ENCODE assay signal across 12 mouse cellular contexts in the genomic region with DNA sequence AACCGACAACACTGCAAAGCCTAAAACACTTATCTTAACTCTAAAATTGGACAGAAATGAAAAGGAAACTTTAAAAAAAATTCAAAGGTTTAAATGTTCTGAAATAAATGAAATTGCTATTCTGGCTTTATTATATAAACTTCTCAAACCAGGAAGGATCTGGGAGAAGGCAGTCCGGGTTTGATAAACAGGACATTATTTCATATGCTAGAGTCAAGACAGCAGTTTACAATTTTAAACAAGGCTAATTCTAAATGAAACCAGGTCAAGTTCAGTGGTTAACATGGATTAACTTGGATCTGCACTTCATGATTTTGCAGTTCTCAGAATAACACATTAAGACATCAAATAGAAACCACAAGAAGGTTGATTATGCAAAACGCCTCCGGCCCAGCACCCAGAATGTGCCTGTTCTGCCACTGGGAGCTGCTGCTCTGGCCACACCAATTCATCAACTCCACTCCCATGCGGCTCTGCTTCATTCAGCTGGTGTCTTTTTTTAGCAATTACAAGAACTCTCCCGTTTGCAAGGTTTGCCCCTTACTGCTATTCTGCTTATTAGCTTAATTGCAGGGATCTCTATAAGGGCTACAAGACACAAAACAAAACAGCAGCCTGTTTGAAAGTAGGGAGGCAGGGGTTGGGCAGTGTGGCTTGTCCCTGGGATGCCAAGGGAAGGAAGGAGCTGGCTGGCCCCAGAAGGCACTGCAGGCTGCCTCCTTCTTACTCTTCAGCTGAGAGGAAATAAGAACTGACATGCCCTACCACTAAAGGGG. TPM values are rescaled to one million over a fixed set of nuclear protein-coding genes. Genes with fewer than 3 reads are reported as not detected.
DNase-seq lines count a peak whose midpoint lies in the region; ATAC-seq and TF ChIP-seq lines count a peak whose summit lies in the region.
"Had no signal": no experiment of that assay in that cellular context is flagged by ENCODE, and none has a peak within 500 bp of the region (broad histone marks: within the 10 kb centered on the region; RNA-seq: fewer than 3 reads in every experiment).

No protein-coding gene starts in this region.

- no peak for ATAC-seq in heart, embryonic 15.5 days (replicated peaks; ENCODE audit: insufficient number of reproducible peaks, insufficient read depth, low FRiP score, low read depth)
- ATAC-seq in heart, embryonic 11.5 days (replicated peaks; ENCODE audit: insufficient number of reproducible peaks, low FRiP score, low TSS enrichment) = no peak
- ATAC-seq in lung, embryonic 14.5 days (ENCODE audit: insufficient read depth) = no peak

- no peak overlapping the region for H3K4me2 ChIP-seq in heart, embryonic 15.5 days
- no peak overlapping the region for H3K4me2 ChIP-seq in heart, embryonic 11.5 days
- H3K4me2 ChIP-seq in lung, embryonic 14.5 days = no peak overlapping the region
- H3K4me2 ChIP-seq: liver, embryonic 13.5 days; neural tube, embryonic 12.5 days had no signal

- no peak overlapping the region for H3K4me3 ChIP-seq in heart, embryonic 15.5 days
- no peak overlapping the region for H3K4me3 ChIP-seq in heart, embryonic 11.5 days (ENCODE audit: low read depth, low read length)
- H3K4me3 ChIP-seq in lung, embryonic 14.5 days (ENCODE audit: low read depth, low read length) = no peak overlapping the region
- H3K4me3 ChIP-seq: gastrocnemius, adult 2 months; liver, embryonic 13.5 days; neural tube, embryonic 12.5 days had no signal

- DNase-seq in lung, embryonic 14.5 days = peak; percentile 26
- DNase-seq in lung, postnatal 25 days (ENCODE audit: low spot score) = no peak
- DNase-seq in fibroblast of lung, adult 2 months (ENCODE audit: low read depth) = peak; percentile 29
- peak; percentile 35 to 61 for DNase-seq in left cerebral cortex, postnatal 25 days (ENCODE audit: low spot score in 2 of 2)
- no peak for DNase-seq in spleen, adult 18-20 months
- no peak for DNase-seq in natural killer cell, adult 2 months (ENCODE audit: low spot score in 2 of 2)
- DNase-seq: cerebellum, postnatal 10 days; gastrocnemius, adult 2 months; liver, embryonic 13.5 days had no signal

- H3K27me3 ChIP-seq in heart, embryonic 15.5 days = no peaks in the 10 kb centered on the region
- H3K27me3 ChIP-seq in heart, embryonic 11.5 days (ENCODE audit: control insufficient read depth, insufficient read depth, low read length) = no peaks in the 10 kb centered on the region
- no peaks in the 10 kb centered on the region for H3K27me3 ChIP-seq in lung, embryonic 14.5 days (ENCODE audit: insufficient read depth, low read length)
- H3K27me3 ChIP-seq: liver, embryonic 13.5 days; neural tube, embryonic 12.5 days had no signal

- no peaks in the 10 kb centered on the region for H3K9me3 ChIP-seq in heart, embryonic 15.5 days (replicated peaks)
- no peaks in the 10 kb centered on the region for H3K9me3 ChIP-seq in heart, embryonic 11.5 days (replicated peaks; ENCODE audit: control insufficient read depth, low read length)
- H3K9me3 ChIP-seq in lung, embryonic 14.5 days (ENCODE audit: low read depth, low read length) = no peaks in the 10 kb centered on the region
- H3K9me3 ChIP-seq: liver, embryonic 13.5 days; neural tube, embryonic 12.5 days had no signal

- 45% methylated on average over 6 of the region's 6 CpGs for WGBS in heart, embryonic 15.5 days
- 55% methylated on average over 6 of the region's 6 CpGs for WGBS in heart, embryonic 11.5 days (ENCODE audit: insufficient replicate concordance)
- WGBS in lung, embryonic 14.5 days = 37% methylated on average over 6 of the region's 6 CpGs

- no peak overlapping the region for H3K9ac ChIP-seq in heart, embryonic 15.5 days
- no peak overlapping the region for H3K9ac ChIP-seq in heart, embryonic 11.5 days (ENCODE audit: low read depth, low read length)
- no peak overlapping the region for H3K9ac ChIP-seq in lung, embryonic 14.5 days
- H3K9ac ChIP-seq: liver, embryonic 13.5 days; neural tube, embryonic 12.5 days had no signal

- peak overlapping the region; percentile 19; the same call in 1 of the 2 replicates for H3K27ac ChIP-seq in heart, embryonic 15.5 days
- H3K27ac ChIP-seq in heart, embryonic 11.5 days (ENCODE audit: low read depth, low read length) = no peak overlapping the region
- H3K27ac ChIP-seq in lung, embryonic 14.5 days (ENCODE audit: low read depth) = no peak overlapping the region
- H3K27ac ChIP-seq: gastrocnemius, adult 2 months; liver, embryonic 13.5 days; neural tube, embryonic 12.5 days had no signal

- peaks cover 19% of the 10 kb centered on the region for H3K4me1 ChIP-seq in heart, embryonic 15.5 days (replicated peaks)
- H3K4me1 ChIP-seq in heart, embryonic 11.5 days (ENCODE audit: control insufficient read depth, insufficient read depth, low read length) = peaks cover 3% of the 10 kb centered on the region; the same call in 1 of the 2 replicates
- H3K4me1 ChIP-seq in lung, embryonic 14.5 days (ENCODE audit: insufficient read depth) = peaks cover 5% of the 10 kb centered on the region; the same call in 1 of the 2 replicates
- H3K4me1 ChIP-seq: liver, embryonic 13.5 days; neural tube, embryonic 12.5 days had no signal

- H3K36me3 ChIP-seq in heart, embryonic 15.5 days = no peaks in the 10 kb centered on the region
- H3K36me3 ChIP-seq in heart, embryonic 11.5 days (ENCODE audit: control insufficient read depth, insufficient read depth, low read length) = no peaks in the 10 kb centered on the region
- no peaks in the 10 kb centered on the region for H3K36me3 ChIP-seq in lung, embryonic 14.5 days (ENCODE audit: insufficient read depth)
- H3K36me3 ChIP-seq: liver, embryonic 13.5 days; neural tube, embryonic 12.5 days had no signal

- intact Hi-C loops in left cerebral cortex, postnatal 25 days (cut with DNase I) = no loop called here

- no peak for TF ChIP-seq CTCF in lung, embryonic 14.5 days (IDR thresholded peaks at IDR 0.05; ENCODE audit: low read depth)

RNA-seq across cellular contexts. Expression of a gene that starts 24.8 kb away (rescaled TPM):
- polyA plus RNA-seq in heart, embryonic 15.5 days (2015; fragmentation: Nextera tagmentation; extraction: Ambion mirVana) = 2.7 and 3.5 TPM in 2 replicates
- polyA plus RNA-seq in heart, embryonic 11.5 days (2014; fragmentation: Nextera tagmentation; extraction: Ambion mirVana) = 3.8 and 4.2 TPM in 2 replicates
- 14.4 and 15.3 TPM in 2 replicates for polyA plus RNA-seq in lung, embryonic 14.5 days (2014; fragmentation: Nextera tagmentation; extraction: Ambion mirVana)
- 10 to 100 TPM; 10.0 to 10.6 TPM for total RNA-seq in left cerebral cortex, postnatal 25 days (2021)

Comparison
In these comparisons a context has a peak if more than half of its experiments do, and no peak if none do; other contexts are left out.
1. DNase-seq: peak in lung, embryonic 14.5 days (single experiment), fibroblast of lung, adult 2 months (single experiment) and left cerebral cortex, postnatal 25 days (2 of 2); none in lung, postnatal 25 days (single experiment), spleen, adult 18-20 months (0 of 2) and natural killer cell, adult 2 months (0 of 2).